Mouse (Mus musculus): ENCODE data around the gene Ccdc124.
"Not testable (repeated sequence)": the region's sequence is repeated elsewhere in the genome, so short reads cannot be mapped to it uniquely, and the experiment has no call there.

Gene Ccdc124

GRCm38 (mm10) chr8:70843941-70844340 is 29.8 kb downstream of the Ccdc124 start:
- DNase-seq = no peak

- DNase-seq = no peak
These were observed 30.4 kb downstream of the Ccdc124 start for GRCm38 (mm10) chr8:70843214-70843773.

- no peak for DNase-seq
These were observed 31.3 kb downstream of the Ccdc124 start for GRCm38 (mm10) chr8:70842484-70842883.

GRCm38 (mm10) chr8:70841147-70842072 is 32.3 kb downstream of the Ccdc124 start:
- DNase-seq = peak; percentile 87 to 93

GRCm38 (mm10) chr8:70840590-70840989 is 33.1 kb downstream of the Ccdc124 start:
- peak in 1 of 2 experiments; percentile 40 for DNase-seq

- DNase-seq = peak; percentile 97 to 100
These were observed 34.1 kb downstream of the Ccdc124 start, which contains the start of gene Arrdc2 for GRCm38 (mm10) chr8:70839408-70840351. TSS of gene Arrdc2 (minus strand) at chr8:70839720.

- no peak for DNase-seq
These were observed 34.9 kb downstream of the Ccdc124 start for GRCm38 (mm10) chr8:70838654-70839407.

GRCm38 (mm10) chr8:70836666-70837065 is 37.1 kb downstream of the Ccdc124 start:
- DNase-seq = no peak

- DNase-seq = no peak
These were observed 39.7 kb downstream of the Ccdc124 start for GRCm38 (mm10) chr8:70834071-70834470.

- no peak for DNase-seq
These were observed 40.2 kb downstream of the Ccdc124 start for GRCm38 (mm10) chr8:70833520-70833919.

- peak; percentile 49 to 55 for DNase-seq
These were observed 40.7 kb downstream of the Ccdc124 start for GRCm38 (mm10) chr8:70833018-70833482.

- no peak for DNase-seq
These were observed 41.4 kb downstream of the Ccdc124 start for GRCm38 (mm10) chr8:70832371-70832770.

GRCm38 (mm10) chr8:70831517-70831916 is 42.2 kb downstream of the Ccdc124 start:
- DNase-seq = no peak

GRCm38 (mm10) chr8:70827796-70828195 is 45.9 kb downstream of the Ccdc124 start:
- DNase-seq = no peak

- no peak for DNase-seq
These were observed 46.7 kb downstream of the Ccdc124 start for GRCm38 (mm10) chr8:70827010-70827409.

- no peak for DNase-seq
These were observed 47.9 kb downstream of the Ccdc124 start for GRCm38 (mm10) chr8:70825816-70826215.

GRCm38 (mm10) chr8:70823802-70824201 is 49.9 kb downstream of the Ccdc124 start:
- DNase-seq = no peak

GRCm38 (mm10) chr8:70822594-70822993 is 51.1 kb downstream of the Ccdc124 start:
- DNase-seq = not testable (repeated sequence)

GRCm38 (mm10) chr8:70821992-70822391 is 51.7 kb downstream of the Ccdc124 start:
- DNase-seq = no peak

GRCm38 (mm10) chr8:70821399-70821962 is 52.3 kb downstream of the Ccdc124 start:
- DNase-seq = peak; percentile 65 to 71
